Mouse (Mus musculus): Measurements from ENCODE around the gene Phc2.

DNA sequence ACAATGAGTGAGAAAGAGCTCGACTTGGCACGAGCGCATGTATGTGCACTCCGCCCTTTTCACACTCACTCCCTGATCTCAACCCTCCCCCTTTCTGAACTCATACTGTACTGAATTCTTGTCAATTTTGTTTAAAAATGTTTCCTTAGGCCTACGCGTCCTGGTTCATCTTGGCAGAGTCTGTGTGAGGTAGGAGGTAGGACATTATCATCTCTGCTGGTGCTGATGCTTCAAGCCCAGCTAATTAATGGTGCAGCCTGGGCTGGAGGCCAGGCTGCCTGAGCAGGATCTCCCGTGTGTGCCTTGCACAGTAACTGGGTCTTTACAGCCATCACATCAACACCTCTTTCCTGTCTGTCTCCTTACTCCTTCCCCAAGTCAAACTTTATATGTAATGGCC is 40.6 kb downstream of the Phc2 start:
- no peak for TF ChIP-seq CTCF (IDR thresholded peaks at IDR 0.05; ENCODE audit: control insufficient read depth, insufficient read depth, insufficient read length)
- no peak for TF ChIP-seq USF1 (IDR thresholded peaks at IDR 0.05; ENCODE audit: low read depth)
- no peak for TF ChIP-seq MAX (IDR thresholded peaks at IDR 0.05)

Data from C2C12 (cell line).